Mouse (Mus musculus): ENCODE data around the gene Adssl1. TPM values are rescaled to one million over a fixed set of nuclear protein-coding genes. Genes with fewer than 3 reads are reported as not detected.

Adssl1 gene
- 4.3 TPM for polyA plus RNA-seq (2017; shearing (Covaris generic))

DNA sequence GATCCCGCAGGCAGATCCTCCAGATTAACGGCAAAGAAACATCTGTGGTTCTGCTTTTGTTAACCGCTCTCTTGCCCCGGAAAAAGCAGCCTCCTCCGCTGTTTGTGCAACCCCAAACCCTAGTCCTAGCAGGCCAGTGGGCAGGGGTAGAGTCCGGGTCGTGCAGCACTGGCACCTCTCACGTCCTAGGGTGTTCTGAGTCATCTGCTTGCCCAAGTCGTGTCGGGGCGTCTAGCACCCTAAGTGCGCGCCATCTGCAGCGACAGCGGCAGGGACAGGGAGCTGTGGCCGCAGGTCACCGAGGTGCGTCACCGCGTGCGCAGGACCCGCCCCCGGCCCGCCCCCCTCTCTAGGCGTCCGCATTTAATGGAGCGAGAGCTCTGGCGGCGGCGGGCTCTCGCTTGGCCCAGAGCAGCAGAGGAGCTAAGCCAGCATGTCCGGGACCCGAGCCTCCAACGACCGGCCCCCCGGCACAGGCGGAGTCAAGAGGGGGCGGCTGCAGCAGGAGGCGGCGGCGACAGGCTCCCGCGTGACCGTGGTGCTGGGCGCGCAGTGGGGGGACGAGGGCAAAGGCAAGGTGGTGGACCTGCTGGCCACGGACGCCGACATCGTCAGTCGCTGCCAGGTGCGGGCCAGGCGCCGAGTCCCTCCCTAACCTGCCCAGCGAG is at the start of gene Adssl1:
Gene Adssl1 (plus strand): TSS at position 360 of the 668 bp plus-strand sequence.

DNA sequence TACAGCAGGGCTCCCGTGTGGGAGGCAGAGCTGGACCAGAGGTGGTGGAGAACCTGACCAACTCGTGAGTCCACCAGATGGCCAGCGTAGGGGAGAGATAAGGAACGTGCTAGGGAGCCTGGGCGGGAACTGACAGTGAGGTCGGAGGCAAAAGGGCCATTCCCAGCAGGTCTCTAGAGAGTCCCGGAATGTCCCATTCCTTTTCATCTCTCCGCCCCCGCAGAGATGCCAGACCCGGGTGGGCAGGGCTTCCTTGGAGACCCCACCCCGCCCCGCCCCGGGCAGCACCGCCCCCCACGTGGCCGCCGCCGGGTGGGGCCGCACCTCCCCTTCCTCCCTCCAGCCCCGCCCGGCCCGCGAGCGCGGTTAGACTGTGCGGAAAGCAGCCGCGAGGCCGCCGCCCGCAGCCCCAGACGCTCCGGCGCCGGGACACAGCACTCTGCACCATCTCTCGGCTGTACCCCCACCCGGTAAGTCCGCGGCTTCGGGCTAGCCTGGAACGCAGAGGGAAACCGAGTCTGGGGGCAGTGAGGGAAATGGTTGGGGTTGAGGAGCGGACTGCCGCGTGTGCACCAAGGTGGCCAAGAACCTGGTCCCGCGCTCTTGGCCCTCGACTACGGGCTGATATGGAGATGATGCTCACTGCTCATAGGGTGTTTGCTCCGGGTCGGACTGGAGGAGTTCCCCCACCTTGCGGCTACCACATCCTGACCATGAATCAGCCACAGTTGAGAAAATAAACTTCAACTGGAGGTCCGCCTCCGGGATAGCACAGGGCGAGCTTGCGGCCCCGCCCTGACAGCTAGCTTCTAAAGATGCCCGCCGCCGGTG is 31.2 kb upstream of the Adssl1 start, which contains the start of gene Inf2:
Gene Inf2 (plus strand): TSS at position 359 of the 831 bp plus-strand sequence.

DNA sequence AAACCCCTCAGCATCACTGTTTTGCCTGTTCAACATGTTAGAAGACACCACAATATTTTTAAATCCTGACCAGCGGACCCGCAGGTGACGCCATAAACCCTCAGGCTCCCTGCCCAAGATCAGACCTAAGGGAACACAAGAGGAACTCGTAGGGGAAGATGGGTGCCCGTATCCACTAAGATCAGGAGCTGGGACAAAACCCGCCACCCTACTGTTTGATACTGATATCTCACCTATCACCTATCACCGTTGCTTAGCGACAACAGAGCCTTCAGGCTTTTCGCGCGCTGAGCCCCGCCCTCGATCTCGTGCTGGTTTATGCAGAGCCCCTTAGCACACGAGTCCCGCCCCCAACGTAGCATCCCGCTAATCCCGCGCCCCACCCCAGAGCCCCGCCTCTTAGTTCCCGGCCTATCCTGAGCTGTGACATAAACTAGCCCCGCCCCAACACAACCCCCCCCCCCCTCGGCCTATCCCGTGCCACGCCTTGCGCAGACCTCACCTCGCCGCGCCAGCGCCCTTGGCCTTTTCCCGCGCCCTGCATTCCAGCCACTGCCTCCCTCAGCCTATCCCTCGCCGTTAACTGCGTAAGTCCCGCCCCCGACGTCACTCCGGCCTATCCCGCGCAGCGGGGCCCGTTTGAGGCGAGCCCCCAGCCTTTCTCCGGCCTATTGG is 24.5 kb downstream of the Adssl1 start, which contains the start of gene Siva1:
Gene Siva1 (plus strand): TSS at position 500 of the 675 bp plus-strand sequence.

DNA sequence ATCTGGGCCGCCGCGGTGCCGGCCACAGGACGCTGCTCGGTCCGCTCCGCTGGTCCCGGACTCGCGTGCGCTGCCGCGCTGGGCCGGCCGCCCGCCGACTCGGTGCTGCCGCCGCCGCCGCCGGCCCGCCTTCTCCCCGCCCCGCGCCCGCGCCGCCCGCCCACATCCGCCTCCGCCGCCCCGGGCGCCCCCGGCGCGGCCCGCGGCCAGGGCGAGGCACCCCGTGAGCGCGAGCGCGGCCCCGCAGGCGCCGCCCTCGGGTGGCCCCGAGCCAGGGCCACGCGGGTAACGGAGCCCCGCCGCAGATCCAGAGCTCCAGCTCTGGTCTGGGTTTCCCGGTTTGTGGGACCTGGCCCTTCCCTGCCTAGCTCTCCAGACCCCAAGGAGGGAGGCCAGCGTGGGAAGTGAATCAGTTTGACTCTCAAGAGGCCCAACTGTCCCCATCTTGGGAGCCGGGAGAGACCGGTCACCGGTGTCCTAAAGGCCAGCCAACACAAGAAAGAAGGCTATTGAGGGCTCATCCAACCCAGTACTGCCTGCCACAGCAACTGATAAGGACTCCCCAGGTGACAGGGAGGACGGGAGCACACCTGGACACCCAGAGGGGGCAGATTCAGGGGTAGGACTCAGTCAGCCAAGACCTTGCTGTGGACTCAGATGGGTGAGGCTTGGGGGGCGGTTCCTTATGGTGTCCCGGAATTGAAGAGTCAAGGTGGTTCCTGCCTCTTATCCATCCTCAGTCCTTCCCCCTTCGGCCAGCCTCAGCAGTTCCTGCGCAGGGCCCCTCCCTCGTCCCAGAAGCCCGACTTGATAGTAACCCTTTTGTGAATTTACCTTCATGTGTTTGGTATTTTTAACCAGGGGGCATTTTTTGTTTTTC is 54.5 kb downstream of the Adssl1 start, which contains the start of gene Akt1:
Gene Akt1 (minus strand): TSS at position 753 of the 880 bp plus-strand sequence.

DNA sequence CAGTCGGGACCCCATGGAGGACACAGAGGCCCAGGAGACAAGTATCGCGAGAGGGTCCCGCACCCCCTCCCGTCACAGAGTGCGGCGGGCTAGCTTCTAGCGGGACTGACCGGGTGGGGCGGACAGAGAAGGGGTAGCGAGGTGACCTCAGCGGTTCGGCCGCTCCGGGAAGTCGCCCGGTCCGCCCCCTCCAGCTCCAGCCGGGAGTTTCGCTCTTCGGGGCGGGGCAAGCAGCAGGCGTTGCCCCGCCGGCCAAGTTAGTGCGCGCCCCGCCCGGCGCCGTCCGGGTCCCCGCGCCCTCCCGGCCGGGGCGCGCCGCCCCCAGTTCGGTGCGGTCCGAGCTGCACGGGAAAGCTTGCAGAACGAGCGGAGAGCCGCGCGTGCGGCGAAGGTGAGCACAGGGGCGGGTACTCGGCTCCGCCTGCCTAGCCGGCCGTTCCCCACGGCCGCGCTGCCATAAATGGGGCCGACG is 58.7 kb downstream of the Adssl1 start, which contains the start of gene Zbtb42:
Gene Zbtb42 (plus strand): TSS at position 274 of the 472 bp plus-strand sequence.

Other genes starting within 250 kb of the Adssl1 start
- gene A530016L24Rik, start 130.6 kb upstream of the Adssl1 start, polyA plus RNA-seq (2017; shearing (Covaris generic)): not detected
- gene Tmem179, start 103.3 kb upstream of the Adssl1 start, polyA plus RNA-seq (2017; shearing (Covaris generic)): not detected
- gene Inf2, start 31.3 kb upstream of the Adssl1 start, polyA plus RNA-seq (2017; shearing (Covaris generic)): 13.5 TPM
- 40.4 TPM for gene Siva1, start 24.6 kb downstream of the Adssl1 start, polyA plus RNA-seq (2017; shearing (Covaris generic))
- gene Akt1, start 54.8 kb downstream of the Adssl1 start, polyA plus RNA-seq (2017; shearing (Covaris generic)): 7.2 TPM
- 2.2 TPM for gene Zbtb42, start 58.8 kb downstream of the Adssl1 start, polyA plus RNA-seq (2017; shearing (Covaris generic))
- gene Cep170b, start 100.4 kb downstream of the Adssl1 start, polyA plus RNA-seq (2017; shearing (Covaris generic)): 2.9 TPM
- gene Pld4, start 140.6 kb downstream of the Adssl1 start, polyA plus RNA-seq (2017; shearing (Covaris generic)): 4.9 TPM
- not detected for gene Ahnak2, start 182.6 kb downstream of the Adssl1 start, polyA plus RNA-seq (2017; shearing (Covaris generic))
- gene Clba1, start 188.9 kb downstream of the Adssl1 start, polyA plus RNA-seq (2017; shearing (Covaris generic)): 0.40 TPM
- gene Cdca4, start 209.4 kb downstream of the Adssl1 start, polyA plus RNA-seq (2017; shearing (Covaris generic)): 92.9 TPM
- gene Gpr132, start 248.2 kb downstream of the Adssl1 start, polyA plus RNA-seq (2017; shearing (Covaris generic)): 32.8 TPM